Mouse (Mus musculus): ENCODE results near the gene Tec. TPM values are rescaled to one million over a fixed set of nuclear protein-coding genes. Genes with fewer than 3 reads are reported as not detected.
"Not testable (repeated sequence)": the region's sequence is repeated elsewhere in the genome, so short reads cannot be mapped to it uniquely, and the experiment has no call there.

Gene Tec
- polyA plus RNA-seq, 1 experiment from 2014 or later: 9.5 TPM

DNA sequence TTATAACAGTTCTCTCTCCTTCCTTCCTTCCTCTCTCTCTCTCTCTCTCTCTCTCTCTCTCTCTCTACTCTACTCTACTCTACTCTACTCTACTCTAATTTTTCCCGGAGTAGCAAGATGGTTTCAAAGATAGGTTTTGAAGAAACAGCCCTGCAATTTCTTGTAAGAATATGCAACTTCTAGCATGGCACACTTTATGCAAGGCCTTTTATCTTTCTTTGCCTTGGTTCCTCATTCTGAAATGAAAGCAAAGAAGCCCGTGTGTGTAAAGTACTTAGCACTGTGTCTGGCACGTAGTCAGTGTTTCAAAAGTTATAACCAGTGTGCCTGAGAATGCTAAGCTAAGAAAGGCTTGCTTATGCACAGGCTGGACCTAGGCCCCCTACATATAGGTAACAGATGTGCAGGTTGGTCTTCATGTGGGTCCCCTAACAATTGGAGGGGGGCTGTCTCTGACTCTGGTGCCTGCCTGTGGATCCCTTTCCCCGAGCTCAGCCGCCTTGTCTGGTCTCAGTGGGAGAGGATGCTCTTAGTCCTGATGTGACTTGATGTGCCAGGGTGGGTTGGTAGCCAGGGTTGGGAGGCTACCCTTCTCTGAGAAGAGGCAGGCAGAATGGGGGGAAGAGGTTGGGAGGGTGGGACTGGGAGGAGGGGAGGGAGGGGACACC, 49.6 kb downstream of the Tec start:
- H3K27ac ChIP-seq (replicated peaks): no peak overlapping the region
- no peak overlapping the region for H3K4me3 ChIP-seq (ENCODE audit: low read depth, low read length)
- no peaks in the 10 kb centered on the region for H3K9me3 ChIP-seq (ENCODE audit: control insufficient read depth, low read length)
- no peak overlapping the region for H3K9ac ChIP-seq (ENCODE audit: low read length)
- H3K4me2 ChIP-seq (replicated peaks; ENCODE audit: low read depth): no peak overlapping the region
- 82% methylated on average over 5 of the region's 5 CpGs for WGBS
- DNase-seq (ENCODE audit: low spot score) (no peak), ATAC-seq (ENCODE audit: low FRiP score, low TSS enrichment) (no peak)
- TF ChIP-seq EP300 (optimal IDR thresholded peaks at IDR 0.05) (no peak), CTCF (IDR thresholded peaks at IDR 0.05; ENCODE audit: low read depth) (no peak)
- no peaks in the 10 kb centered on the region for H3K4me1 ChIP-seq (replicated peaks; ENCODE audit: control insufficient read depth, insufficient read depth)
- no peaks in the 10 kb centered on the region for H3K36me3 ChIP-seq (ENCODE audit: control insufficient read depth, insufficient read depth, low read length)
- no peaks in the 10 kb centered on the region for H3K27me3 ChIP-seq (ENCODE audit: control insufficient read depth, insufficient read depth, low read length)

DNA sequence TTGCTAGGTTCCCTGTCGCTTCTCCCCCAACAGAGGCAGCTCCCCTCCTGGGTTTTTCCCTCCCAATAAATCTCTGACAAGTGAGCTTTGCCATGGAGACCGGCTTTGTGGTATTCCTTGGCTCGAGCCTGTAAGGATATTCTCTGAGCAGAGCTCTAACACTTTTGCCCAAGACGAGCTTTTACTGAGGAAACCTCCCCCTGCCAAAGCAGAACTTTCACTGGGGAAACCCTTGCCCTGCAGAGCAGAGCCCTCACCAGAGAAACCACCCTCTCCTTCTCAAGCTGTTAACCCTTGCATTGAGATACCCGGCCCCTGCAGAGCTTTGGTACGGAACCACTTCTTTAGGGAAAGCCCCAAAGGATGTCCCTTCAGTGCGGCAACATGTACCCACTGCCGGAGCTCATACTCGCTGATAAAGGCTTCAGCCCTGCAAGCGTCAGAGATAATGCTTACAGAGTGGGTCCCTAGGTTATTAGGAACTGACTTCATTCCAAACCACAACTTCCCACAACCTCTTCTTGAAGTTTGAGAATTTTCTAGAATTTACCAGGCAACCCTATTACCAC, 50.7 kb downstream of the Tec start:
- 43% methylated on average over 10 of the region's 10 CpGs for WGBS
- Histone ChIP-seq H3K4me2 (replicated peaks; ENCODE audit: low read depth) (no peak overlapping the region; the same call in 1 of the 2 replicates), H3K9ac (ENCODE audit: low read length) (no peak overlapping the region), H3K27me3 (ENCODE audit: control insufficient read depth, insufficient read depth, low read length) (no peaks in the 10 kb centered on the region), H3K4me1 (replicated peaks; ENCODE audit: control insufficient read depth, insufficient read depth) (no peaks in the 10 kb centered on the region), H3K4me3 (ENCODE audit: low read depth, low read length) (no peak overlapping the region), H3K27ac (replicated peaks) (no peak overlapping the region), H3K9me3 (ENCODE audit: control insufficient read depth, low read length) (no peaks in the 10 kb centered on the region), H3K36me3 (ENCODE audit: control insufficient read depth, insufficient read depth, low read length) (no peaks in the 10 kb centered on the region)
- no peak for TF ChIP-seq CTCF (IDR thresholded peaks at IDR 0.05; ENCODE audit: low read depth)
- no peak for TF ChIP-seq EP300 (optimal IDR thresholded peaks at IDR 0.05)
- DNase-seq (ENCODE audit: low spot score) (no peak), ATAC-seq (ENCODE audit: low FRiP score, low TSS enrichment) (no peak)

DNA sequence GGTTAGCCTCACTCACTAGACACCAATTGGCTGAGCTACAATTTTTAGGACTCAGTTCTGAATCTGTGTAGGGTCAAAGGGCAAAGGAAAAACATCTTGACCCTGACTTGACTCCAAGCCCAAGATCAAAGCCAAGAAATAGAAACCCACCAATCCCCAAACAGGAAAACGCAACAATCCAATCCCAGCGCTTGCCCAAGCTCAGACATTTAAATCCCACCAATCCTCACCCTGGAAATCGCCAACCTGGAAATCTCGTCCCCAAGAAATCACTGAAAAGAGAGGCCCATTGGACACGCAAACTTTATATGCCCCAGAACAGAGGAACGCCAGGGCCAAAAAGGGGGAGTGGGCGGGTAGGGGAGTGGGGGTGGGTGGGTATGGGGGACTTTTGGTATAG, 51.3 kb downstream of the Tec start:
- H3K4me2 ChIP-seq (replicated peaks; ENCODE audit: low read depth); H3K4me3 ChIP-seq (ENCODE audit: low read depth, low read length); H3K36me3 ChIP-seq (ENCODE audit: control insufficient read depth, insufficient read depth, low read length); H3K27ac ChIP-seq (replicated peaks); H3K27me3 ChIP-seq (ENCODE audit: control insufficient read depth, insufficient read depth, low read length); H3K9me3 ChIP-seq (ENCODE audit: control insufficient read depth, low read length); H3K9ac ChIP-seq (ENCODE audit: low read length); H3K4me1 ChIP-seq (replicated peaks; ENCODE audit: control insufficient read depth, insufficient read depth); ATAC-seq (ENCODE audit: low FRiP score, low TSS enrichment); DNase-seq (ENCODE audit: low spot score): not testable (repeated sequence)
- WGBS: 73% methylated on average over 7 of the region's 7 CpGs

DNA sequence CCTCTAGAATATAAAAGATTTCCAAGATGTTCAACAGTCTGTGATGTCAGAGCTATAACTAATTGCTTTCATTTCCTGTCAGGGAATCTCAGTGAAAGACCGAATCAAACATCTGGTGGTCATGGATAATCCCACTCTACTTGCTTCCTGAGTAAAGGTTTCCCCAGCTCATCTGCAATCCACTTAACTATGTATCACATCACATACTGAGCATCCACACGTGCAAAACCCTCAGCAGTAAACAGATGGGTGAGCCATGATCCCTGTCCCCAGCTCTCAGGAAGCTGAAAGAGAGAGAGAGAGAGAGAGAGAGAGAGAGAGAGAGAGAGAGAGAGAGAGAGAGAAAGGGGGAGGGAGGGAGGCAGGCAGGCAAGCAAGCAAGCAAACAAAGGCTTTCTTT, 51.8 kb downstream of the Tec start:
- ATAC-seq (ENCODE audit: low FRiP score, low TSS enrichment): no peak
- Histone ChIP-seq H3K9ac (ENCODE audit: low read length) (no peak overlapping the region), H3K4me3 (ENCODE audit: low read depth, low read length) (no peak overlapping the region), H3K27ac (replicated peaks) (no peak overlapping the region), H3K4me1 (replicated peaks; ENCODE audit: control insufficient read depth, insufficient read depth) (no peaks in the 10 kb centered on the region), H3K9me3 (ENCODE audit: control insufficient read depth, low read length) (no peaks in the 10 kb centered on the region), H3K27me3 (ENCODE audit: control insufficient read depth, insufficient read depth, low read length) (no peaks in the 10 kb centered on the region), H3K36me3 (ENCODE audit: control insufficient read depth, insufficient read depth, low read length) (no peaks in the 10 kb centered on the region), H3K4me2 (replicated peaks; ENCODE audit: low read depth) (no peak overlapping the region)
- TF ChIP-seq CTCF (IDR thresholded peaks at IDR 0.05; ENCODE audit: low read depth): no peak
- no peak for TF ChIP-seq EP300 (optimal IDR thresholded peaks at IDR 0.05)
- 45% methylated on average over 2 of the region's 2 CpGs for whole genome bisulfite sequencing
- DNase-seq (ENCODE audit: low spot score): no peak

DNA sequence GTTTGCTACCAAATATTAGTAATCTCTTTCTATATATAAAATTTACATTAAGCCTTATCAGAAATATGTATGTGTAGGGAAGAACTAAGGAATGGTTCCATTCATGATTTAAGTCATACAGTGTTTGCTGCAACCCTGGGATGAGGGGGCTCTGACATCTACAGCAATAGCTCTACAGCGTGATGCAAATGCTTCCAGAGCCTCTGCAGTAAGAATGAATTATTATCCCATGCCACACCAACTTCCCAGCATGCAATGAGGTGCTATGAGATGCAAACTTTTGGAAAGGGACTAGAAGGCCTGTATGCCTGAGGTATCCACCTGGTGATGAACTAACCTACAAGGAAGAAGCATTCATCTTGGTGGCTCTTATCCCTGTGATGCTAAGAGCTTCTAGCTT, 52.2 kb downstream of the Tec start:
- Histone ChIP-seq H3K4me2 (replicated peaks; ENCODE audit: low read depth) (no peak overlapping the region), H3K4me1 (replicated peaks; ENCODE audit: control insufficient read depth, insufficient read depth) (no peaks in the 10 kb centered on the region), H3K27me3 (ENCODE audit: control insufficient read depth, insufficient read depth, low read length) (no peaks in the 10 kb centered on the region), H3K9me3 (ENCODE audit: control insufficient read depth, low read length) (no peaks in the 10 kb centered on the region), H3K36me3 (ENCODE audit: control insufficient read depth, insufficient read depth, low read length) (no peaks in the 10 kb centered on the region), H3K9ac (ENCODE audit: low read length) (no peak overlapping the region), H3K4me3 (ENCODE audit: low read depth, low read length) (no peak overlapping the region), H3K27ac (replicated peaks) (no peak overlapping the region)
- no peak for ATAC-seq (ENCODE audit: low FRiP score, low TSS enrichment)
- TF ChIP-seq CTCF (IDR thresholded peaks at IDR 0.05; ENCODE audit: low read depth) (no peak), EP300 (optimal IDR thresholded peaks at IDR 0.05) (no peak)
- DNase-seq (ENCODE audit: low spot score): no peak
- WGBS: 79% methylated on average over 1 of the region's 1 CpGs

DNA sequence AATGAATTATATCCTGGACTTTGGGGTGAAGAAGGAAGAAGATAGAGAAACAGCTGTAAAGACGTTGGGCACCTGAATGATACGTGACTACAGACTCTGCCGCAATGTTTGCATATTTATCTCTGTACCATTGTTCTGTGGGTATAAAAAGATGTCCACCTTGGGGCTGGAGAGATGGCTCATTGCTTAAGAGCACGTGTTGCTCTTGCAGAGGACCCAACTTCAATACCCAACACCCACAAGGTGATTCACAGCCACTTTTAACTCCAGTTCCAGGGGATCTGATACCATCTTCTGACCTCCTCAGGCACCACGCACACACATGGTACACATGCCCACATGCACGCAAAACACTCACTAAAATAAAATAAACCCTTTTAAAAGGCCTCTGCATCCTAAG, 52.9 kb downstream of the Tec start:
- WGBS: 86% methylated on average over 6 of the region's 6 CpGs

More for the DNA sequence above, 52.9 kb downstream of the Tec start:
- Histone ChIP-seq H3K4me1 (replicated peaks; ENCODE audit: control insufficient read depth, insufficient read depth) (no peaks in the 10 kb centered on the region), H3K4me3 (ENCODE audit: low read depth, low read length) (no peak overlapping the region), H3K36me3 (ENCODE audit: control insufficient read depth, insufficient read depth, low read length) (no peaks in the 10 kb centered on the region), H3K9ac (ENCODE audit: low read length) (no peak overlapping the region), H3K27ac (replicated peaks) (no peak overlapping the region), H3K9me3 (ENCODE audit: control insufficient read depth, low read length) (no peaks in the 10 kb centered on the region), H3K27me3 (ENCODE audit: control insufficient read depth, insufficient read depth, low read length) (no peaks in the 10 kb centered on the region), H3K4me2 (replicated peaks; ENCODE audit: low read depth) (no peak overlapping the region)
- TF ChIP-seq CTCF (IDR thresholded peaks at IDR 0.05; ENCODE audit: low read depth): no peak
- TF ChIP-seq EP300 (optimal IDR thresholded peaks at IDR 0.05): no peak
- ATAC-seq (ENCODE audit: low FRiP score, low TSS enrichment) (no peak), DNase-seq (ENCODE audit: low spot score) (no peak)

Measured in stomach, postnatal 0 days (tissue).